Mouse (Mus musculus) spleen, adult 2 months (tissue): ENCODE measurements at regions not wholly inside any gene's neighbourhood (a gene's known extent, or its start where the extent isn't known, plus 50 kb on each side); places are given as distances from the start of the nearest gene placed in this dataset.

Source experiments
- CTCF ChIP-seq: fragments of 200-500 bp; IDR thresholded peaks from 2 replicates; pipeline ENCODE4 v1.5.1; 2011; ENCODE audit warnings: mild to moderate bottlenecking, inconsistent platforms; ENCODE audit not compliant: insufficient read depth, insufficient read length, insufficient replicate concordance; ENCODE audit errors: extremely low read depth
- POLR2A ChIP-seq: fragments of 200-500 bp; IDR thresholded peaks from 2 replicates; pipeline ENCODE4 v1.6.1; 2011; ENCODE audit warnings: low read depth, low read length, inconsistent platforms

DNA sequence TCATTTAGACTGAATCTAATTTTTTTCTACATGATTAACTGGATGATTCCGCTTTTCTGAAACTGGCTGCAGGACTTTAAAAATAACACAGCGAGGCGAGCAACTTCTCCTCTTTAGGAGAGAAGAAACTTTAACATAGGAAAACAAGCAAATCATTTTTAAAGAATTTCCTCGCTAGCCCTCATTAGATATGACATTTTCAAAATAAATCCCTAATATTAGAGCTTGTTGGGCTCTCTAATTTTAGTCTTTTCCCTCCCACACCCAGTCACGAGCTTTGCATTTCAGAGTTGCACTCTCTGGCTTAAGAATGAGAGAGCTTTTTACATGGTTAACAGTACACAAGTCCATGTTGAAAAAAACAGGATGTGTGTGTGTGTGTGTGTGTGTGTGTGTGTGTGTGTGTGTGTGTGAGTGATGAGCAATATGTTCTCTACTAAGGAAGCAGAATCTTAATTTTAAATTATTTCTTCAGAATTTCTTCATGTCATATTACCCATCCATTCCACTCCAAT lies 326.5 kb downstream of the Ppp3ca start:
- TF ChIP-seq POLR2A (no peak), CTCF (no peak)
